Comparison of ENCODE assay signal across 17 mouse cellular contexts in the genomic region with DNA sequence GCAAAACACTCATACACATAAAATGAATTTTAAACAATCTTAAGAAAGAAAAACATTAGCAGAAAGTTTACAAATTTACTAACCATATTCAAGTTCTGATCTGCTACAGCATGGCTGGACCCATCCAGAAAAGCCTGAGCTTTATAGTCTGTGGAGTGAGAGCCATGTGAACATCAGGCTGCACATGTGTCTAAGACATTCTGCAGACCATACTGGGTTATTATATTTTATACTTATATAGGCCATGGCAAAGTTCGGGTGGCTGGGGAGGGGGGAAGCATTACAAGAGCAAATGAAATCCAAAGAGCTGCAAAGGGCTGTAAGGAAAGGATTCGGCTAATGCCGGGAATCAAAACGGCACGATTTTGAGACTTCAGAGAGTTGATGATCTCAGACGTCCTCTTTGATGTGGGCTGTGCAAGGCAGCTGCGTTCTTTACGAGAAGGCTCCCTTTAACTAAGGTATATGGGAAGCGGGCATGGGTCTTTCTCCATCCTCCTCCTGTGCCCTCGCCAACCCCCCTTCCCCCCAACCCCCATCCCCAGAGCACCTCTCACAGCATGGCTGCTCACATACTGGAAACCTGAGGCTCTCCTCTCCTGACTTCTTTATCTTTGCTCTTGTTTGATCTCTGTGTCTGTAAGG. TPM values are rescaled to one million over a fixed set of nuclear protein-coding genes. Genes with fewer than 3 reads are reported as not detected.
DNase-seq lines count a peak whose midpoint lies in the region; ATAC-seq and TF ChIP-seq lines count a peak whose summit lies in the region.
"Had no signal": no experiment of that assay in that cellular context is flagged by ENCODE, and none has a peak within 500 bp of the region (broad histone marks: within the 10 kb centered on the region; RNA-seq: fewer than 3 reads in every experiment).

No protein-coding gene starts in this region.

- 0 out of 2 replicates have a peak overlapping the region, but pooled peaks have one; percentile 20 for H3K27ac ChIP-seq in limb, embryonic 12.5 days
- no peak overlapping the region for H3K27ac ChIP-seq in limb, embryonic 10.5 days
- H3K27ac ChIP-seq in limb, embryonic 14.5 days (replicated peaks; ENCODE audit: low read depth, low read length): 0 out of 2 replicates have a peak overlapping the region, but pooled peaks have one; percentile 7
- no peak overlapping the region; the same call in 1 of the 2 replicates for H3K27ac ChIP-seq in thymus, adult 2 months (ENCODE audit: control insufficient read depth, insufficient read depth, low read length)
- H3K27ac ChIP-seq: gastrocnemius, adult 2 months; heart, embryonic 13.5 days; hindbrain, embryonic 10.5 days; kidney, embryonic 15.5 days; liver, embryonic 13.5 days; lung, embryonic 15.5 days had no signal

- H3K4me2 ChIP-seq in limb, embryonic 12.5 days: no peak overlapping the region
- no peak overlapping the region for H3K4me2 ChIP-seq in limb, embryonic 14.5 days (replicated peaks; ENCODE audit: low read depth, low read length, severe bottlenecking)
- H3K4me2 ChIP-seq: heart, embryonic 13.5 days; kidney, embryonic 15.5 days; liver, embryonic 13.5 days; lung, embryonic 15.5 days had no signal

- no peak for TF ChIP-seq POLR2A in limb, embryonic 14.5 days (IDR thresholded peaks at IDR 0.05; ENCODE audit: borderline replicate concordance, extremely low read depth, insufficient read depth, insufficient read length)
- no peak for TF ChIP-seq POLR2A in thymus, adult 2 months (IDR thresholded peaks at IDR 0.05; ENCODE audit: control insufficient read depth, extremely low read depth, insufficient read depth, low read length, poor library complexity)

- DNase-seq in limb, embryonic 10.5 days (ENCODE audit: low spot score): no peak
- peak; percentile 26 for DNase-seq in limb, embryonic 14.5 days (ENCODE audit: low spot score)
- DNase-seq in thymus, adult 2 months: peak; percentile 46
- no peak for DNase-seq in right cerebral cortex, adult 2 months (ENCODE audit: low spot score in 2 of 2)
- DNase-seq in left cerebral cortex, adult 9 months (ENCODE audit: low spot score in 2 of 2): no peak
- no peak for DNase-seq in adrenal gland, postnatal 10 days
- DNase-seq: cerebellum, adult 11 months; cerebellum, postnatal 14 days; gastrocnemius, adult 2 months; layer of hippocampus, postnatal 36 days; liver, embryonic 13.5 days had no signal

- 31% methylated on average over 10 of the region's 10 CpGs for WGBS in limb, embryonic 12.5 days
- 72% methylated on average over 10 of the region's 10 CpGs for WGBS in limb, embryonic 10.5 days
- WGBS in limb, embryonic 14.5 days: 26% methylated on average over 10 of the region's 10 CpGs
- 9% methylated on average over 10 of the region's 10 CpGs for WGBS in thymus, adult 2 months

- H3K9me3 ChIP-seq in limb, embryonic 12.5 days: no peaks in the 10 kb centered on the region
- H3K9me3 ChIP-seq in limb, embryonic 10.5 days (replicated peaks): no peaks in the 10 kb centered on the region
- H3K9me3 ChIP-seq in limb, embryonic 14.5 days (ENCODE audit: control insufficient read depth, low read length): no peaks in the 10 kb centered on the region
- H3K9me3 ChIP-seq: heart, embryonic 13.5 days; hindbrain, embryonic 10.5 days; kidney, embryonic 15.5 days; liver, embryonic 13.5 days; lung, embryonic 15.5 days had no signal

- no peaks in the 10 kb centered on the region for H3K27me3 ChIP-seq in limb, embryonic 12.5 days
- H3K27me3 ChIP-seq in limb, embryonic 10.5 days (ENCODE audit: low read depth, poor library complexity, severe bottlenecking): no peaks in the 10 kb centered on the region
- no peaks in the 10 kb centered on the region for H3K27me3 ChIP-seq in limb, embryonic 14.5 days (ENCODE audit: control insufficient read depth, insufficient read depth, low read length)
- H3K27me3 ChIP-seq in thymus, adult 2 months (ENCODE audit: control insufficient read depth, insufficient read depth, low read length): no peaks in the 10 kb centered on the region
- H3K27me3 ChIP-seq: heart, embryonic 13.5 days; kidney, embryonic 15.5 days; lung, embryonic 15.5 days had no signal

- no peak overlapping the region for H3K9ac ChIP-seq in limb, embryonic 12.5 days (replicated peaks)
- H3K9ac ChIP-seq in limb, embryonic 14.5 days (ENCODE audit: low read depth, low read length, severe bottlenecking): no peak overlapping the region
- H3K9ac ChIP-seq: heart, embryonic 13.5 days; kidney, embryonic 15.5 days; liver, embryonic 13.5 days; lung, embryonic 15.5 days had no signal

- no peak overlapping the region for H3K4me3 ChIP-seq in limb, embryonic 12.5 days (replicated peaks)
- H3K4me3 ChIP-seq in limb, embryonic 10.5 days: no peak overlapping the region
- H3K4me3 ChIP-seq in limb, embryonic 14.5 days (replicated peaks; ENCODE audit: low read length): no peak overlapping the region
- no peak overlapping the region for H3K4me3 ChIP-seq in thymus, adult 2 months (ENCODE audit: control insufficient read depth, insufficient read depth, low read length)
- H3K4me3 ChIP-seq: gastrocnemius, adult 2 months; heart, embryonic 13.5 days; hindbrain, embryonic 10.5 days; kidney, embryonic 15.5 days; liver, embryonic 13.5 days; lung, embryonic 15.5 days had no signal

- peaks cover 8% of the 10 kb centered on the region; the same call in 1 of the 2 replicates for H3K4me1 ChIP-seq in limb, embryonic 12.5 days (replicated peaks)
- peaks cover 4% of the 10 kb centered on the region; the same call in 1 of the 2 replicates for H3K4me1 ChIP-seq in limb, embryonic 10.5 days
- peaks cover 2% of the 10 kb centered on the region; the same call in 1 of the 2 replicates for H3K4me1 ChIP-seq in limb, embryonic 14.5 days (ENCODE audit: control insufficient read depth, insufficient read depth, low read length)
- peaks cover 24% of the 10 kb centered on the region for H3K4me1 ChIP-seq in thymus, adult 2 months (replicated peaks; ENCODE audit: control insufficient read depth, insufficient read depth, low read length)
- H3K4me1 ChIP-seq: heart, embryonic 13.5 days; liver, embryonic 13.5 days; lung, embryonic 15.5 days had no signal

- TF ChIP-seq CTCF in thymus, adult 2 months (IDR thresholded peaks at IDR 0.05; ENCODE audit: borderline replicate concordance, control insufficient read depth, extremely low read depth, insufficient read depth, low read length, poor library complexity): no peak

- H3K36me3 ChIP-seq in limb, embryonic 12.5 days: no peaks in the 10 kb centered on the region
- H3K36me3 ChIP-seq in limb, embryonic 10.5 days: no peaks in the 10 kb centered on the region
- no peaks in the 10 kb centered on the region for H3K36me3 ChIP-seq in limb, embryonic 14.5 days (ENCODE audit: control insufficient read depth, insufficient read depth, low read length)
- no peaks in the 10 kb centered on the region for H3K36me3 ChIP-seq in thymus, adult 2 months (ENCODE audit: control insufficient read depth, insufficient read depth, low read length)
- H3K36me3 ChIP-seq: heart, embryonic 13.5 days; hindbrain, embryonic 10.5 days; kidney, embryonic 15.5 days; liver, embryonic 13.5 days; lung, embryonic 15.5 days had no signal

- peak; percentile 68; the same call in 1 of the 2 replicates for ATAC-seq in limb, embryonic 12.5 days (ENCODE audit: insufficient number of reproducible peaks, insufficient read depth, low FRiP score, low TSS enrichment, low read depth)
- ATAC-seq in limb, embryonic 14.5 days (ENCODE audit: low FRiP score, low read depth): peak; percentile 65
- ATAC-seq: forebrain, embryonic 16.5 days had no signal

RNA-seq across cellular contexts. Expression of a gene that starts 29.4 kb away (rescaled TPM):
- polyA plus RNA-seq in limb, embryonic 12.5 days (2016; fragmentation: Nextera tagmentation; extraction: Ambion mirVana): 44.2 and 50.1 TPM in 2 replicates
- polyA plus RNA-seq in limb, embryonic 10.5 days (2016; fragmentation: Nextera tagmentation; extraction: Ambion mirVana): 8.6 and 13.0 TPM in 2 replicates
- polyA plus RNA-seq in limb, embryonic 14.5 days (2012; rRNA removed): 33.4 and 45.0 TPM in 2 replicates
- 39.9 and 47.7 TPM in 2 replicates for polyA plus RNA-seq in limb, embryonic 14.5 days (2014; fragmentation: Nextera tagmentation; extraction: Ambion mirVana)
- polyA plus RNA-seq in thymus, adult 2 months (2012; rRNA removed): 16.5 and 18.7 TPM in 2 replicates
- 100 to 1,000 TPM in 1 of 2 experiments, 10 to 100 TPM in 1; 95.0 to 204 TPM for total RNA-seq in adrenal gland, postnatal 10 days (2021)

Comparison
In these comparisons a context has a peak if more than half of its experiments do, and no peak if none do; other contexts are left out.
1. H3K27ac ChIP-seq: peak in limb, embryonic 12.5 days (single experiment) and limb, embryonic 14.5 days (single experiment); none in limb, embryonic 10.5 days (single experiment) and thymus, adult 2 months (single experiment).
2. DNase-seq: peak in limb, embryonic 14.5 days (single experiment) and thymus, adult 2 months (single experiment); none in limb, embryonic 10.5 days (single experiment), right cerebral cortex, adult 2 months (0 of 2), left cerebral cortex, adult 9 months (0 of 2) and adrenal gland, postnatal 10 days (single experiment).